Mouse (Mus musculus) limb, embryonic 14.5 days (tissue): ENCODE results near the gene Irf1. TPM values are rescaled to one million over a fixed set of nuclear protein-coding genes. Genes with fewer than 3 reads are reported as not detected.

Experiments used
- ATAC-seq: fragments of 200-750 bp; cut with Nextera tagmentation; 2 replicates; pipeline ENCODE4 v1.8.0; 2017; ENCODE audit warnings: low read depth, moderate number of reproducible peaks, moderate TSS enrichment; ENCODE audit not compliant: low FRiP score
- DNase-seq: peaks from one replicate; pipeline ENCODE4 v3.0.0-alpha.2; 2015; ENCODE audit warnings: low spot score
- H3K27ac ChIP-seq: fragments of 300-500 bp; sonication (generic); replicated peaks from 2 replicates; pipeline ENCODE4 v1.5.1; 2014; ENCODE audit warnings: low read depth, mild to moderate bottlenecking, low read length, moderate library complexity, mixed read lengths
- H3K27me3 ChIP-seq: fragments of 300-500 bp; sonication (generic); 2 replicates; pipeline ENCODE4 v1.6.1; 2014; ENCODE audit warnings: low read length, mixed read lengths; ENCODE audit not compliant: control insufficient read depth, insufficient read depth
- H3K36me3 ChIP-seq: fragments of 300-500 bp; sonication (generic); 2 replicates; pipeline ENCODE4 v1.6.1; 2014; ENCODE audit warnings: mild to moderate bottlenecking, low read length, moderate library complexity, mixed read lengths; ENCODE audit not compliant: control insufficient read depth, insufficient read depth
- H3K4me1 ChIP-seq: fragments of 300-500 bp; sonication (generic); 2 replicates; pipeline ENCODE4 v1.6.1; 2014; ENCODE audit warnings: antibody characterized with exemption, low read length, mixed read lengths; ENCODE audit not compliant: control insufficient read depth, insufficient read depth
- H3K4me2 ChIP-seq: fragments of 300-500 bp; sonication (generic); replicated peaks from 2 replicates; pipeline ENCODE4 v1.6.1; 2014; ENCODE audit warnings: low read depth, mild to moderate bottlenecking, low read length, moderate library complexity; ENCODE audit not compliant: severe bottlenecking
- H3K4me3 ChIP-seq: fragments of 300-500 bp; sonication (generic); replicated peaks from 2 replicates; pipeline ENCODE4 v1.5.1; 2014; ENCODE audit warnings: low read length
- H3K9ac ChIP-seq: fragments of 300-500 bp; sonication (generic); 2 replicates; pipeline ENCODE4 v1.6.1; 2014; ENCODE audit warnings: mild to moderate bottlenecking, low read depth, low read length, moderate library complexity; ENCODE audit not compliant: severe bottlenecking
- H3K9me3 ChIP-seq: fragments of 300-500 bp; sonication (generic); 2 replicates; pipeline ENCODE4 v1.6.1; 2016; ENCODE audit warnings: low read length; ENCODE audit not compliant: control insufficient read depth
- POLR2A ChIP-seq: fragments of 200-500 bp; IDR thresholded peaks from 2 replicates; pipeline ENCODE4 v1.8.0; 2012; ENCODE audit warnings: inconsistent platforms, mild to moderate bottlenecking, moderate library complexity, borderline replicate concordance; ENCODE audit not compliant: insufficient read depth, insufficient read length; ENCODE audit errors: extremely low read depth
- WGBS: fragments of 180-500 bp; shearing (Covaris S2); extraction: QIAGEN DNeasy Blood & Tissue Kit; methylation state at CpG from one replicate; pipeline ENCODE4 v1.1.7; 2014; 5-methylcytosine and 5-hydroxymethylcytosine counted together
- microRNA-seq: library from miRNA; unstranded; fragments of <30 nt; microRNA quantifications from one replicate; pipeline ENCODE4, GENCODE M21; 2016
- polyA plus RNA-seq, 2 experiments: library from polyadenylated mRNA; depleted of rRNA in 1 of 2; stranded (reverse) in 1 of 2; unstranded in 1 of 2; fragments of >200 nt; fragmentation: Nextera tagmentation in 1 of 2; extraction: Ambion mirVana in 1 of 2; gene quantifications; 2 replicates each; pipeline versions ENCODE4 v1.2.1 to v1.2.3; 2012 to 2014

Irf1 gene
- polyA plus RNA-seq, 2 experiments = 11.8 to 16.8 TPM

GRCm38 (mm10) chr11:53818794-53819193 is 49.0 kb downstream of the Irf1 start:
- Histone ChIP-seq H3K27me3 (no peaks in the 10 kb centered on the region), H3K36me3 (no peaks in the 10 kb centered on the region), H3K9ac (no peak overlapping the region), H3K9me3 (no peaks in the 10 kb centered on the region), H3K4me2 (no peak overlapping the region), H3K4me3 (no peak overlapping the region), H3K27ac (no peak overlapping the region), H3K4me1 (no peaks in the 10 kb centered on the region)
- 61% methylated on average over 6 of the region's 6 CpGs for WGBS
- DNase-seq (no peak), ATAC-seq (no peak)
- no peak for TF ChIP-seq POLR2A

DNA sequence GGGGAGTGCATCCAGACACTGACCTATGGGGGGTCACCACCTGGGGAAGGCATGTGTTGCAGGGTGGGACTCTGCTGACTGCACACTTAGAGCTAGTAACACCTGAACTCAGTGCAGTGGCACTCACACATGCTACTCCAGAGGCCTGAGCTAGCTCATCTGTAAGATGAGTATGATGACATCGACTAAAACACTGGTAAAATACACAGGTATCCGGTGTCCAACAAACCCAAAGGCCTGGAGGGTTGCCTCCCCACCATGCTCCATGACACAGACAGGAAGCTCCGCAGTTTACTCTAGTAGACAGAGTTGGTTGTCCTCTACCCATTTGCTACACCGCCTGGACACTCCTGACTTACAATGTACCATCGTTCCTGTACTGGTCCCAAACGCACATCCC is 49.7 kb downstream of the Irf1 start:
- H3K4me3 ChIP-seq = no peak overlapping the region
- TF ChIP-seq POLR2A = no peak
- H3K4me2 ChIP-seq = no peak overlapping the region
- DNase-seq (no peak), ATAC-seq (no peak)
- H3K36me3 ChIP-seq = no peaks in the 10 kb centered on the region
- no peaks in the 10 kb centered on the region for H3K4me1 ChIP-seq
- H3K27ac ChIP-seq = no peak overlapping the region
- H3K9ac ChIP-seq = no peak overlapping the region
- no peaks in the 10 kb centered on the region for H3K9me3 ChIP-seq
- 88% methylated on average over 6 of the region's 6 CpGs for WGBS
- H3K27me3 ChIP-seq = no peaks in the 10 kb centered on the region

- ATAC-seq = no peak
- H3K27ac ChIP-seq = no peak overlapping the region
- H3K36me3 ChIP-seq = no peaks in the 10 kb centered on the region
- no peaks in the 10 kb centered on the region for H3K27me3 ChIP-seq
- WGBS = 91% methylated on average over 13 of the region's 13 CpGs
- no peak for DNase-seq
- no peaks in the 10 kb centered on the region for H3K9me3 ChIP-seq
- no peak overlapping the region for H3K4me3 ChIP-seq
- no peak overlapping the region for H3K9ac ChIP-seq
- H3K4me1 ChIP-seq = no peaks in the 10 kb centered on the region
- TF ChIP-seq POLR2A = no peak
- H3K4me2 ChIP-seq = no peak overlapping the region
Measured at GRCm38 (mm10) chr11:53820516-53821170, 50.8 kb downstream of the Irf1 start.

- no peak for ATAC-seq
- TF ChIP-seq POLR2A = no peak
- H3K9ac ChIP-seq = no peak overlapping the region
- no peaks in the 10 kb centered on the region for H3K27me3 ChIP-seq
- no peak overlapping the region for H3K4me3 ChIP-seq
- DNase-seq = no peak
- H3K9me3 ChIP-seq = no peaks in the 10 kb centered on the region
- H3K36me3 ChIP-seq = no peaks in the 10 kb centered on the region
- H3K4me2 ChIP-seq = no peak overlapping the region
- WGBS = 82% methylated on average over 11 of the region's 11 CpGs
- no peaks in the 10 kb centered on the region for H3K4me1 ChIP-seq
- H3K27ac ChIP-seq = no peak overlapping the region
Measured at GRCm38 (mm10) chr11:53821230-53821944, 51.6 kb downstream of the Irf1 start.

DNA sequence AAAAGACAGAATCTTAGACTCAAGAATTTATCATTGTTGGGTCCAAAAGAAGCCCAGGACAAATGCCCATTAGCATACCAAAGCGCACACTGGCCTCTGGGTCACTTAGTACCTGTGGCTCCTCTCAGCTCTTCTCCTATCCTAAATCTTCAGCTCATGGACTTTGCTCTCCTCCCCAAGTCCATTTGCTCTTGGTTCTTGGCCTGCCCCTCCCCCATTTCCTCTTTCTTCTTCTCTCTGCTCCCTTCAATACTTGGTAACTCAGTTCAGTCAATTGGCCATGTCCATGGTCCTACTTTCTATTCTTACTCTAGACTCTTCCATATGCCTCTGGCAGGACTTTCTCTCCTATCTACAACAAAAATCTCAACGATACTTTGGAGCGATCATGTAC is 52.1 kb downstream of the Irf1 start:
- H3K27ac ChIP-seq = no peak overlapping the region
- no peak overlapping the region for H3K4me3 ChIP-seq
- no peaks in the 10 kb centered on the region for H3K9me3 ChIP-seq
- no peak overlapping the region for H3K9ac ChIP-seq
- H3K36me3 ChIP-seq = no peaks in the 10 kb centered on the region
- H3K4me1 ChIP-seq = no peaks in the 10 kb centered on the region
- H3K4me2 ChIP-seq = no peak overlapping the region
- no peak for DNase-seq
- H3K27me3 ChIP-seq = no peaks in the 10 kb centered on the region
- 91% methylated on average over 3 of the region's 3 CpGs for WGBS
- no peak for ATAC-seq
- no peak for TF ChIP-seq POLR2A

GRCm38 (mm10) chr11:53825409-53825808 is 55.6 kb downstream of the Irf1 start:
- Histone ChIP-seq H3K27me3 (no peaks in the 10 kb centered on the region), H3K27ac (no peak overlapping the region), H3K4me1 (no peaks in the 10 kb centered on the region), H3K4me3 (no peak overlapping the region), H3K9me3 (no peaks in the 10 kb centered on the region), H3K9ac (no peak overlapping the region), H3K36me3 (no peaks in the 10 kb centered on the region), H3K4me2 (no peak overlapping the region)
- whole genome bisulfite sequencing = 79% methylated on average over 4 of the region's 4 CpGs
- no peak for TF ChIP-seq POLR2A
- DNase-seq = no peak
- ATAC-seq = no peak

Small RNA genes within 50 kb of the gene (microRNA-seq; reads per million reads assigned to microRNA genes)
- gene Mir7671 = not detected

Other genes with a start within 250 kb of the Irf1 start
- gene Kif3a, start 202.6 kb upstream of the Irf1 start, polyA plus RNA-seq (2012; rRNA removed) = 37.1 and 38.3 TPM in 2 replicates
- gene Kif3a, start 202.6 kb upstream of the Irf1 start, polyA plus RNA-seq (2014; fragmentation: Nextera tagmentation; extraction: Ambion mirVana) = 63.7 and 78.4 TPM in 2 replicates
- gene Il4, start 151.3 kb upstream of the Irf1 start, polyA plus RNA-seq (2012; rRNA removed) = 0.23 and 0.49 TPM in 2 replicates
- gene Il4, start 151.3 kb upstream of the Irf1 start, polyA plus RNA-seq (2014; fragmentation: Nextera tagmentation; extraction: Ambion mirVana) = 3.2 and 3.6 TPM in 2 replicates
- 0.19 and 0.27 TPM in 2 replicates for gene Il13, start 135.3 kb upstream of the Irf1 start, polyA plus RNA-seq (2012; rRNA removed)
- gene Il13, start 135.3 kb upstream of the Irf1 start, polyA plus RNA-seq (2014; fragmentation: Nextera tagmentation; extraction: Ambion mirVana) = not detected in 2 replicates
- 8.7 and 11.1 TPM in 2 replicates for gene Rad50, start 62.7 kb upstream of the Irf1 start, polyA plus RNA-seq (2012; rRNA removed)
- gene Rad50, start 62.7 kb upstream of the Irf1 start, polyA plus RNA-seq (2014; fragmentation: Nextera tagmentation; extraction: Ambion mirVana) = 18.9 and 21.2 TPM in 2 replicates
- not detected in 2 replicates for gene Il5, start 49.2 kb upstream of the Irf1 start, polyA plus RNA-seq (2012; rRNA removed)
- gene Il5, start 49.2 kb upstream of the Irf1 start, polyA plus RNA-seq (2014; fragmentation: Nextera tagmentation; extraction: Ambion mirVana) = not detected in 2 replicates
- 0.11 and 0.33 TPM in 2 replicates for gene Gm17334, start 3.2 kb downstream of the Irf1 start, polyA plus RNA-seq (2012; rRNA removed)
- 0.28 and 0.30 TPM in 2 replicates for gene Gm17334, start 3.2 kb downstream of the Irf1 start, polyA plus RNA-seq (2014; fragmentation: Nextera tagmentation; extraction: Ambion mirVana)
- gene Gm12216, start 89.2 kb downstream of the Irf1 start, polyA plus RNA-seq (2012; rRNA removed) = 0.43 and 0.51 TPM in 2 replicates
- 0.66 and 0.74 TPM in 2 replicates for gene Gm12216, start 89.2 kb downstream of the Irf1 start, polyA plus RNA-seq (2014; fragmentation: Nextera tagmentation; extraction: Ambion mirVana)
- gene Slc22a5, start 121.6 kb downstream of the Irf1 start, polyA plus RNA-seq (2012; rRNA removed) = 11.4 and 13.2 TPM in 2 replicates
- 8.9 TPM in 2 replicates for gene Slc22a5, start 121.6 kb downstream of the Irf1 start, polyA plus RNA-seq (2014; fragmentation: Nextera tagmentation; extraction: Ambion mirVana)
- gene Slc22a21, start 210.3 kb downstream of the Irf1 start, polyA plus RNA-seq (2012; rRNA removed) = 9.7 and 11.9 TPM in 2 replicates
- gene Slc22a21, start 210.3 kb downstream of the Irf1 start, polyA plus RNA-seq (2014; fragmentation: Nextera tagmentation; extraction: Ambion mirVana) = 5.9 and 6.2 TPM in 2 replicates